Mouse (Mus musculus) bone marrow, adult 2 months (tissue): ENCODE data around the gene Rnf169.

ENCODE experiments used
- CTCF ChIP-seq: fragments of 200-500 bp; IDR thresholded peaks from 2 replicates; pipeline ENCODE4 v1.5.1; 2011; ENCODE audit warnings: low read length, control low read depth; ENCODE audit not compliant: control insufficient read depth, insufficient read depth
- POLR2A ChIP-seq: fragments of 200-500 bp; IDR thresholded peaks from 2 replicates; pipeline ENCODE4 v1.6.1; 2011; ENCODE audit warnings: low read depth, mild to moderate bottlenecking, control low read depth, low read length, borderline replicate concordance; ENCODE audit not compliant: control insufficient read depth

DNA sequence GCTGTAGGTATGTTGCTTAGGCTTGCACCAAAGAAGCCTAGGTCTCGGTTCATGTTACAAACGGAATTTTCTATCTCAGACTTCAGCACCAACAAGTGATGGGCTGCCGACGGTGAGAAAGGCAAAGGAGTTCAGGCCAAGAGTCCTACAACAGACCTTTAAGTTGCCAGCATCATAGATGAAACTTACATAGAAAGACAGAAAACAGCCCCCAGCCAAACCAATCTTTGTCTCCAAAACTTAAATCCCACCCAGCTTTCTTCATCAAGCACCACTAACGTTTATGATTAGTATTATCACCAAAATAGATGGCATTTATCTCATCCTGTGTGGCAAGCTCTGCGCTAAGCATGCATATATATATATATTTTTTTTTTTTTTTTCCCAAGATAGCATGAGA is 1.2 kb downstream of the Rnf169 start:
- TF ChIP-seq CTCF (no peak), POLR2A (no peak)
